Mouse (Mus musculus): Measurements from ENCODE around the gene Mcfd2.
"Not testable (repeated sequence)": the region's sequence is repeated elsewhere in the genome, so short reads cannot be mapped to it uniquely, and the experiment has no call there.

Mcfd2 gene

DNA sequence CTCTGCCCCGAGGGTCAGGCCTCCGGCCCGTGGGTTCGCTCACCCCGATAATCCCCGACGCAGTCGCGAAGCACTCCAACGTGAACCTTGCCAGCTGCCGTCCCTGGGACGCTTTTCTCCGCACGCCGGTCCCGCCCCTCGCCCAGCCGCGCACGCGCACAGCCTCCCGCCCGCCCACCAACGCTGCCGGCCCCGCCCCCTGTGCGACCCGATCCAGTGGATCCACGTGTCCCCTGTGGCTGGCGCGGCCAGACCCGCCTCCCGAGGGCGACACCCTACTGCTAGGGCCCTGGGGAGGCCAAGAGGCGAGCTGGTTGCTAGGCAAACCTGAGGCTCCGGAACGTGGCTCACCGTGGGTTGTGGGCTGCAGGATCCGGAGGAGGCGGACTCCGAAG lies at the start of gene Mcfd2:
Mcfd2 (minus strand) TSS at position 144 of the 395 bp plus-strand sequence.
- peak; percentile 98 for DNase-seq

GRCm38 (mm10) chr17:87315021-87315531 lies 49.3 kb upstream of the Mcfd2 start:
- peak; percentile 96 for DNase-seq

- peak; percentile 59 for DNase-seq
Observed at GRCm38 (mm10) chr17:87314530-87314946, 48.8 kb upstream of the Mcfd2 start.

GRCm38 (mm10) chr17:87314121-87314520 lies 48.4 kb upstream of the Mcfd2 start:
- no peak for DNase-seq

DNA sequence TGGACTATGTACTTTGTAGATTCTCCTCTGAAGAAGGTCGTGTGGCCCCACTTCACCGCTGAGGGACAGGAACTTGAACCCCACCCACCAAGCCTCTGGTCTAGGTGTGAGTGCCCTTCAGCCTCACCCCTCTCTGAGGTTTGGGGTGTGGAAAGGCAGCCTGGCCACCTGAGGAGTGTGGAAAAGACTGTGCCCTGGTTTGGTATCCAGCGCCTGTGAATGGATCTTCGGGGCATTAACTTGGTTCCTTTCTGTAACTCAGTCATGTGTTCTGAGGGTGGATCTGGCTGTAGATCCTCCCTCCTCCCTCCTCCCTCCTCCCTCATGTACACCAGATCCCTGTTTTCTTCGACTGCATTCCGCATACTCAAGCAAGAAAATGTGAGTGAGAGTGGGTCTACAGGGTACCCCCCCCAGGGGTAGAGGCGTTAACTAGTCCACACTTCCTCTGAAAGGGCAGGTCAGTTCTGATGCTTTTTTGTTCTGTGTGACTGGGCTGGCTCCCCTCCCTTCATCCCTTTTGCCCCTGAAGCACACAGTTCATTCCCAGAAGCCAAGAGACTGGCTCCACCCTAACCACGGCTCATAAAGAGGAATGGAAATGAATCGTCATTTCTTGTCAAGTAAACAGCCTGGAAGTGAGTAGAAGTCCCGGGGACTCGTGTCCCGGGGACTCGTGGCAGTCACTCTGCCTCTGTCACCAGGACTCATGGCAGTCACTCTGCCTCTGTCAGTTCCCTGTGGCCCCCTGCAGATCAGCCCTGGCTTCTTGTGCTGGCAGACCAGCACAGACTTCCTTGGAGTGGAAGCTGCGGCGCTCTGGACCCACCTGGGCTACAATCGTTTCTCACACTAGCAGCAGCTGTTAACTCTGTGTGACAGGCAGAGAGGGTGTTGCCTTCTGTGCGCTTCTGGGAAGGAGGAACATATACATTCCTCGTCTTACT lies 47.5 kb upstream of the Mcfd2 start:
- peak; percentile 43 for DNase-seq

DNA sequence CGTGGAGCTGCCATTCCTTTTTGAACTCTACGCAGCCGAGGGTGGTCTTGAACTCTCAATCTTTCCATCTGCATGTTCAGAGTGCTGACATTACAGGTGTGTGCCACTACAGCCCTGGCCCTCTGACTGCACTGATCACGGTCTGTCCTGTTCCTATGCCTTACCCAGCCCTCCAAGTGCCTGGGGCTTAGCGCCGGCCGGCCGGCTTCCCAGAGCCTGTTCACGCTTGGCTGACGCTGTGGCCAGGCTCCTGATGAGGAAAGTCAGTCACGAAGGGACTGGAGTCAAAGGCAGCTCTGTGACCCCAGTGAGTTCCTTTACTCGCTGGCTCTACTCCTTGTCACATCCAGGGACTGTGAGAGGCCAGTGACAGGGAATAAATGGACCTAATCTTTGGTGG lies 46.6 kb upstream of the Mcfd2 start:
- DNase-seq = peak; percentile 76

GRCm38 (mm10) chr17:87310497-87310896 lies 44.8 kb upstream of the Mcfd2 start:
- no peak for DNase-seq

DNA sequence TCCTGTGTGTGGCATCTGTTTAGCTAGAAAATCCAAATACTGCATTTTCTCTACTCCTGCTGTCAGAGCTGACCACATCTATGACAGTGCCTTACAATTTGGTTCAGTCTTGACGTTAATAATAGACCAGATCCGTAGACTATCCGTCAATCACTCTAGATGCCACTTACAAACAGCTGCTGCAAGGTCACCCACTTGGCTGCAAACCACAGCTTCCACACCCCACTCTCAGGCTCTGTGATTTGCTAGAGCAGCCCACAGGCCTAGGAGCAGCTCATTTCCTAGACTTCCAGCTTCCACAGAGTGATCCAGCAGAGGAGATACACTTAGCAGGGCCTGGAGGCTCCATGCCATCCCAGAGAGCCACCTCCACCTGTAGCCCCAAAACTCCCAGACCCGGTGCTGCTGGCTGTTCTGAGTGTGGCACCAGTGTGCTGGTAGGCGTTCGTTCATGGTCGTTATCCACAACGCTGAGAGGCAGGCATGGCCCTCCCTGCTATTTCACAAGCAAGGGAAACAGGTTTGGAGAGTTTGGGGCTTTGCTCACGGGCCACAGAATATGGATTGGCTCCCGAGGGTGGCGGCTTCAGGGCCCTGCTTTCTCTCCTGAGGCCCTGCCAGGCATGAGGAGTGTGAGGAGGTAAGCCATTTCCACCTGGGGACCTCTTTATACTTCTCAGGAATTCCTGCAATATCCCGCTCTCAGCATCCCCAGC lies 43.5 kb upstream of the Mcfd2 start:
- no peak for DNase-seq

GRCm38 (mm10) chr17:87306746-87307145 lies 41.0 kb upstream of the Mcfd2 start:
- DNase-seq = peak; percentile 52

GRCm38 (mm10) chr17:87305065-87305464 lies 39.3 kb upstream of the Mcfd2 start:
- DNase-seq = no peak

GRCm38 (mm10) chr17:87304151-87304894 lies 38.6 kb upstream of the Mcfd2 start:
- no peak for DNase-seq

GRCm38 (mm10) chr17:87302014-87302794 lies 36.5 kb upstream of the Mcfd2 start:
- DNase-seq = peak; percentile 32

GRCm38 (mm10) chr17:87301607-87302006 lies 35.9 kb upstream of the Mcfd2 start:
- DNase-seq = not testable (repeated sequence)

- no peak for DNase-seq
Observed at GRCm38 (mm10) chr17:87300340-87300739, 34.6 kb upstream of the Mcfd2 start.

- DNase-seq = peak; percentile 47
Observed at GRCm38 (mm10) chr17:87298944-87299343, 33.2 kb upstream of the Mcfd2 start.

DNA sequence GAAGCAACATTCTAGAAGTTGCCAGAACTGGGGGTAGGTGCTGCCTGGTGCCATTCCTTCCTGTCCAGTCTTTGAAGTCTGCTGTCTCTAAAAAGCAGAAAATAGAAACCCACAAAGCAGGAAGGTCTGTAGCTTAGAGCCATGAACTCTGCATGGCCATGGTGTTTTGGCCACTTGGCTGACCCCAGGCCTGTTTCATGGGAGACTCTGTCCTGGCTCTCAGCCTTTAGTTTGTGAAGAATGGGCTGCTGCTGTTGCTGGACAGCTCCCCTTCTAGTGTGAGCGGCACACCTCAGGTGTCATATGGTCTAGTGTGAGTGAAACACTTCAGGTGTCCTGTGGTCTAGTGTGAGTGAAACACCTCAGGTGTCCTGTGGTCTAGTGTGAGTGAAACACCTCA lies 31.0 kb upstream of the Mcfd2 start:
- not testable (repeated sequence) for DNase-seq

DNA sequence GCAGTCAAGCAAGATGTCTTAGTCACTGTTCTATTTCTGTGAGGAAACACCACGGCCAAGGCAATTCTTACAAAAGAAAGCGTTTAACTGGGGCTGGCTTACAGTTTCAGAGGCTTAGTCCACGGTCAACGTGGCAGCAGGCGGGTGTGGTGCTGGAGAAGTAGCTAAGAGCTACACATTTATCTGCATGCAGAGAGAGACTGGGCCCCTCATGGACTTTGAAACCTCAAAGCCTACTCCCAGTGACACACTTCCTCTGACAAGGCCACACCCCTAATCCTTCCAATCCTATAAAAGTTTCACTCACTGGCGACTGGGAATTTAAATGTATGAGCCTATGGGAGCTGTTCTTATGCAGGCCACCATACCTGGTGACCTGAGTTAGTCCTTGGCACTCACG lies 30.0 kb upstream of the Mcfd2 start:
- DNase-seq = no peak

GRCm38 (mm10) chr17:87293125-87293524 lies 27.4 kb upstream of the Mcfd2 start:
- no peak for DNase-seq

- DNase-seq = no peak
Observed at GRCm38 (mm10) chr17:87291782-87292181, 26.0 kb upstream of the Mcfd2 start.

GRCm38 (mm10) chr17:87291037-87291436 lies 25.3 kb upstream of the Mcfd2 start:
- DNase-seq = no peak

DNA sequence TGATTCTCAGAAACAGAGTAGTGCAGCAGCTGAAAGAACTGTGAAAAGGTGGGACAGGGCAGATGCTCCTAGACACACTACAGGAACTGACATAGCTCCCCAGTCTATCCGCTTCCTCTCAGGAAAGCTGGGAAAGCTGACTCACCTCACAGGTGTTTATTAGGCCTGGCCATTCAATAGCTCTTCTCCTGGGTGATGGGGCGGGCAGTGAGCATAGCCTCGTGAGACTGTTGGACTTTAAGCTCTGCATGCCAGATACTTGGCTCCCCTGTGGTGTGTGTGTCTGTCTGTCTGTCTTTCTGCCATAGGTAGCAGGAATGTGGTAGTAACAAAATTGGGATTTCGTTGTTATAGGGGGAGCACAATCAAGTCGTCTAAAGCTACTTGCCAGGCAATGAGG lies 23.6 kb upstream of the Mcfd2 start:
- peak; percentile 45 for DNase-seq

DNA sequence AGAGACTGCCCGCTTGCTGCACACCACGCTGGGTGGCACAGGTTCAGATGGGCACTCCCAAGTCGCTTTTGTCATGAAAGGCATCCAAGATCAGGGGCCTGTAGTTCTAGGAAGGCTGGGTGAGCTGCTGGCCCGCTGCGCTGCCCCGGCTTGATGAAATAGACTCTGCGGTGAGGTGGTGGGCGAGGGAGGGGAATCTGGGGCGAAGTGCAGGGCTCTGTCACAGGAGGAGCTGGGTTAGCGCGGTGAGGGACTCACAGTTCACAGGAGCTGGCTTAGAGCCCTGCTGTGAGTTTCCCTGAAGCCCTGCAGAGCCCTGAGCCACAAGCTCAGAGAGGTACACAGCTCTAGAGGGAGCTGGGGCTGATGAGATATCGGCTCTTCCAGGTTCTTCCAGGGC lies 22.4 kb upstream of the Mcfd2 start:
- DNase-seq = peak; percentile 51

Data from kidney, postnatal 10 days (tissue).